Mouse (Mus musculus): ENCODE results near the gene Gh. TPM values are rescaled to one million over a fixed set of nuclear protein-coding genes. Genes with fewer than 3 reads are reported as not detected.

Gene Gh
- polyA plus RNA-seq, 1 experiment from 2014 or later, result not detected

GRCm38 (mm10) chr11:106254767-106255166 lies 46.9 kb downstream of the Gh start:
- H3K4me1 ChIP-seq (replicated peaks; ENCODE audit: control insufficient read depth, insufficient read depth, low read length), result peaks cover 13% of the 10 kb centered on the region
- peak overlapping the region; percentile 86 for H3K9ac ChIP-seq (ENCODE audit: low read length)
- no peak overlapping the region for H3K27ac ChIP-seq (ENCODE audit: low read depth, low read length)
- H3K4me3 ChIP-seq (ENCODE audit: low read depth, low read length), result peak overlapping the region; percentile 78
- no peaks in the 10 kb centered on the region for H3K9me3 ChIP-seq (ENCODE audit: control insufficient read depth, low read length)
- ATAC-seq (replicated peaks; ENCODE audit: low FRiP score) (no peak), DNase-seq (ENCODE audit: low spot score) (no peak)
- H3K36me3 ChIP-seq (ENCODE audit: control insufficient read depth, insufficient read depth, low read length), result peaks cover 4% of the 10 kb centered on the region; the same call in 1 of the 2 replicates
- H3K27me3 ChIP-seq (ENCODE audit: control insufficient read depth, insufficient read depth, low read length), result no peaks in the 10 kb centered on the region
- H3K4me2 ChIP-seq (ENCODE audit: low read depth, low read length, severe bottlenecking), result peak overlapping the region; percentile 72
- WGBS, result 14% methylated on average over 2 of the region's 2 CpGs

Other genes with a start within 250 kb of the Gh start
- gene Taco1, start 235.8 kb downstream of the Gh start, polyA plus RNA-seq (2014; fragmentation: Nextera tagmentation; extraction: Ambion mirVana), result 8.8 and 9.9 TPM in 2 replicates
- 20.6 and 23.5 TPM in 2 replicates for gene Map3k3, start 217.3 kb downstream of the Gh start, polyA plus RNA-seq (2014; fragmentation: Nextera tagmentation; extraction: Ambion mirVana)
- gene Gm10840, start 141.0 kb downstream of the Gh start, polyA plus RNA-seq (2014; fragmentation: Nextera tagmentation; extraction: Ambion mirVana), result 1.2 TPM in 1 of 2 replicates, not detected in the other
- gene Limd2, start 141.0 kb downstream of the Gh start, polyA plus RNA-seq (2014; fragmentation: Nextera tagmentation; extraction: Ambion mirVana), result 309 and 337 TPM in 2 replicates
- 41.8 and 43.6 TPM in 2 replicates for gene Strada, start 99.7 kb downstream of the Gh start, polyA plus RNA-seq (2014; fragmentation: Nextera tagmentation; extraction: Ambion mirVana)
- gene Ccdc47, start 85.5 kb downstream of the Gh start, polyA plus RNA-seq (2014; fragmentation: Nextera tagmentation; extraction: Ambion mirVana), result 70.9 and 74.1 TPM in 2 replicates
- 109 and 111 TPM in 2 replicates for gene Ddx42, start 84.9 kb downstream of the Gh start, polyA plus RNA-seq (2014; fragmentation: Nextera tagmentation; extraction: Ambion mirVana)
- 70.1 and 71.1 TPM in 2 replicates for gene Ftsj3, start 45.8 kb downstream of the Gh start, polyA plus RNA-seq (2014; fragmentation: Nextera tagmentation; extraction: Ambion mirVana)
- 368 and 384 TPM in 2 replicates for gene Psmc5, start 45.7 kb downstream of the Gh start, polyA plus RNA-seq (2014; fragmentation: Nextera tagmentation; extraction: Ambion mirVana)
- gene Smarcd2, start 28.9 kb downstream of the Gh start, polyA plus RNA-seq (2014; fragmentation: Nextera tagmentation; extraction: Ambion mirVana), result 27.2 and 27.7 TPM in 2 replicates
- gene Tcam1, start 25.2 kb downstream of the Gh start, polyA plus RNA-seq (2014; fragmentation: Nextera tagmentation; extraction: Ambion mirVana), result 0.15 and 0.29 TPM in 2 replicates
- 0.31 and 0.79 TPM in 2 replicates for gene Cd79b, start 12.9 kb upstream of the Gh start, polyA plus RNA-seq (2014; fragmentation: Nextera tagmentation; extraction: Ambion mirVana)
- gene Scn4a, start 51.4 kb upstream of the Gh start, polyA plus RNA-seq (2014; fragmentation: Nextera tagmentation; extraction: Ambion mirVana), result 0.11 TPM in 1 of 2 replicates, not detected in the other
- not detected in 2 replicates for gene Prr29, start 63.6 kb upstream of the Gh start, polyA plus RNA-seq (2014; fragmentation: Nextera tagmentation; extraction: Ambion mirVana)
- gene Icam2, start 86.2 kb upstream of the Gh start, polyA plus RNA-seq (2014; fragmentation: Nextera tagmentation; extraction: Ambion mirVana), result 13.3 and 14.1 TPM in 2 replicates
- 5.6 and 7.9 TPM in 2 replicates for gene Ern1, start 186.0 kb upstream of the Gh start, polyA plus RNA-seq (2014; fragmentation: Nextera tagmentation; extraction: Ambion mirVana)

All from forebrain, embryonic 11.5 days (tissue).